Mouse (Mus musculus) midbrain, embryonic 12.5 days (tissue): ENCODE measurements around the gene Gabbr2. TPM values are rescaled to one million over a fixed set of nuclear protein-coding genes. Genes with fewer than 3 reads are reported as not detected.
A peak's percentile ranks its signal among the peaks of the same experiment; 100 is the strongest.

Experiments
- ATAC-seq: fragments of 200-750 bp; cut with Nextera tagmentation; 2 replicates; pipeline ENCODE4 v1.8.0; 2017; ENCODE audit warnings: low read depth, moderate TSS enrichment, moderate library complexity; ENCODE audit not compliant: low FRiP score
- H3K27ac ChIP-seq: fragments of 300-500 bp; sonication (generic); replicated peaks from 2 replicates; pipeline ENCODE4 v1.5.1; 2016; ENCODE audit warnings: mild to moderate bottlenecking
- H3K27me3 ChIP-seq: fragments of 300-500 bp; sonication (generic); 2 replicates; pipeline ENCODE4 v1.6.1; 2016; ENCODE audit warnings: mild to moderate bottlenecking
- H3K36me3 ChIP-seq: fragments of 300-500 bp; sonication (generic); 2 replicates; pipeline ENCODE4 v1.6.1; 2016
- H3K4me1 ChIP-seq: fragments of 300-500 bp; sonication (generic); 2 replicates; pipeline ENCODE4 v1.6.1; 2016
- H3K4me2 ChIP-seq: fragments of 300-500 bp; sonication (generic); replicated peaks from 2 replicates; pipeline ENCODE4 v1.6.1; 2016; ENCODE audit warnings: mild to moderate bottlenecking, moderate library complexity
- H3K4me3 ChIP-seq: fragments of 300-500 bp; sonication (generic); 2 replicates; pipeline ENCODE4 v1.5.1; 2016; ENCODE audit warnings: mild to moderate bottlenecking
- H3K9ac ChIP-seq: fragments of 300-500 bp; sonication (generic); replicated peaks from 2 replicates; pipeline ENCODE4 v1.6.1; 2016; ENCODE audit warnings: mild to moderate bottlenecking, moderate library complexity
- H3K9me3 ChIP-seq: fragments of 300-500 bp; sonication (generic); 2 replicates; pipeline ENCODE4 v1.6.1; 2016; ENCODE audit warnings: mild to moderate bottlenecking
- WGBS: fragments of 180-500 bp; shearing (Covaris S2); methylation state at CpG from one replicate; pipeline ENCODE4 v1.1.7; 2016; 5-methylcytosine and 5-hydroxymethylcytosine counted together
- polyA plus RNA-seq: library from polyadenylated mRNA; unstranded; fragments of >200 nt; fragmentation: Nextera tagmentation; extraction: Ambion mirVana; gene quantifications from 2 replicates; pipeline ENCODE4 v1.2.1, GENCODE M21; 2016

The Gabbr2 gene
- polyA plus RNA-seq, 1 experiment from 2014 or later: 0.69 TPM

- no peaks in the 10 kb centered on the region for H3K27me3 ChIP-seq
- H3K4me2 ChIP-seq: no peak overlapping the region
- WGBS: 84% methylated on average over 7 of the region's 7 CpGs
- peaks cover 29% of the 10 kb centered on the region for H3K4me1 ChIP-seq
- no peak overlapping the region for H3K4me3 ChIP-seq
- H3K9me3 ChIP-seq: no peaks in the 10 kb centered on the region
- ATAC-seq: no peak
- no peak overlapping the region for H3K9ac ChIP-seq
- no peak overlapping the region for H3K27ac ChIP-seq
- no peaks in the 10 kb centered on the region for H3K36me3 ChIP-seq
Measured at GRCm38 (mm10) chr4:46744583-46745155, 247.0 kb downstream of the Gabbr2 start.

GRCm38 (mm10) chr4:46742601-46743000 is 249.1 kb downstream of the Gabbr2 start:
- Histone ChIP-seq H3K9ac (no peak overlapping the region), H3K27ac (peak overlapping the region; percentile 56; the same call in 1 of the 2 replicates), H3K27me3 (no peaks in the 10 kb centered on the region), H3K4me3 (no peak overlapping the region), H3K4me1 (peaks cover 29% of the 10 kb centered on the region), H3K36me3 (no peaks in the 10 kb centered on the region), H3K4me2 (no peak overlapping the region), H3K9me3 (no peaks in the 10 kb centered on the region)
- 26% methylated on average over 2 of the region's 2 CpGs for WGBS
- 0 out of 2 replicates have a peak, but pooled peaks have one; percentile 47 for ATAC-seq

- no peak overlapping the region for H3K4me2 ChIP-seq
- H3K4me1 ChIP-seq: peaks cover 6% of the 10 kb centered on the region
- H3K27me3 ChIP-seq: no peaks in the 10 kb centered on the region; the same call in 1 of the 2 replicates
- no peak overlapping the region for H3K9ac ChIP-seq
- no peak overlapping the region for H3K4me3 ChIP-seq
- no peak for ATAC-seq
- 46% methylated on average over 9 of the region's 9 CpGs for WGBS
- no peaks in the 10 kb centered on the region for H3K36me3 ChIP-seq
- no peak overlapping the region for H3K27ac ChIP-seq
- no peaks in the 10 kb centered on the region for H3K9me3 ChIP-seq
Measured at GRCm38 (mm10) chr4:46736910-46737511, 254.7 kb downstream of the Gabbr2 start.

- Histone ChIP-seq H3K27ac (no peak overlapping the region), H3K27me3 (no peaks in the 10 kb centered on the region; the same call in 1 of the 2 replicates), H3K36me3 (no peaks in the 10 kb centered on the region), H3K9ac (no peak overlapping the region), H3K4me1 (peaks cover 14% of the 10 kb centered on the region), H3K4me3 (no peak overlapping the region), H3K9me3 (no peaks in the 10 kb centered on the region), H3K4me2 (no peak overlapping the region)
- no peak for ATAC-seq
- 69% methylated on average over 5 of the region's 5 CpGs for WGBS
Measured at GRCm38 (mm10) chr4:46734906-46735305, 256.8 kb downstream of the Gabbr2 start.

- Histone ChIP-seq H3K9ac (no peak overlapping the region), H3K4me3 (no peak overlapping the region), H3K4me1 (peaks cover 40% of the 10 kb centered on the region), H3K36me3 (no peaks in the 10 kb centered on the region), H3K4me2 (no peak overlapping the region), H3K27me3 (peaks cover 3% of the 10 kb centered on the region; the same call in 1 of the 2 replicates), H3K27ac (peak overlapping the region; percentile 79), H3K9me3 (no peaks in the 10 kb centered on the region)
- WGBS: 11% methylated on average over 8 of the region's 8 CpGs
- peak; percentile 76 for ATAC-seq
Measured at GRCm38 (mm10) chr4:46731590-46731989, 260.1 kb downstream of the Gabbr2 start.

GRCm38 (mm10) chr4:46729306-46730042 is 262.2 kb downstream of the Gabbr2 start:
- Histone ChIP-seq H3K9me3 (no peaks in the 10 kb centered on the region), H3K27ac (no peak overlapping the region), H3K4me3 (no peak overlapping the region), H3K4me2 (no peak overlapping the region), H3K4me1 (peaks cover 40% of the 10 kb centered on the region), H3K9ac (no peak overlapping the region), H3K27me3 (peaks cover 3% of the 10 kb centered on the region; the same call in 1 of the 2 replicates), H3K36me3 (no peaks in the 10 kb centered on the region)
- WGBS: 57% methylated on average over 9 of the region's 9 CpGs
- ATAC-seq: no peak

GRCm38 (mm10) chr4:46728231-46728630 is 263.4 kb downstream of the Gabbr2 start:
- Histone ChIP-seq H3K27ac (peak overlapping the region; percentile 43), H3K9me3 (no peaks in the 10 kb centered on the region), H3K4me3 (no peak overlapping the region), H3K4me2 (no peak overlapping the region), H3K27me3 (peaks cover 3% of the 10 kb centered on the region; the same call in 1 of the 2 replicates), H3K36me3 (no peaks in the 10 kb centered on the region), H3K4me1 (peaks cover 40% of the 10 kb centered on the region), H3K9ac (no peak overlapping the region)
- 21% methylated on average over 1 of the region's 1 CpGs for WGBS
- ATAC-seq: peak; percentile 46; the same call in 1 of the 2 replicates

- Histone ChIP-seq H3K27me3 (0 out of 2 replicates have a peak, but pooled peaks cover 3% of the 10 kb centered on the region), H3K27ac (no peak overlapping the region), H3K4me1 (peaks cover 40% of the 10 kb centered on the region), H3K4me2 (no peak overlapping the region), H3K9me3 (no peaks in the 10 kb centered on the region), H3K36me3 (no peaks in the 10 kb centered on the region), H3K9ac (no peak overlapping the region), H3K4me3 (no peak overlapping the region)
- 80% methylated on average over 11 of the region's 11 CpGs for WGBS
- ATAC-seq: no peak
Measured at GRCm38 (mm10) chr4:46727153-46727552, 264.5 kb downstream of the Gabbr2 start.

GRCm38 (mm10) chr4:46720821-46721557 is 270.7 kb downstream of the Gabbr2 start:
- no peaks in the 10 kb centered on the region for H3K9me3 ChIP-seq
- peaks cover 21% of the 10 kb centered on the region for H3K4me1 ChIP-seq
- H3K9ac ChIP-seq: no peak overlapping the region
- ATAC-seq: no peak
- no peak overlapping the region for H3K4me3 ChIP-seq
- H3K36me3 ChIP-seq: no peaks in the 10 kb centered on the region
- 89% methylated on average over 16 of the region's 16 CpGs for WGBS
- peaks cover 16% of the 10 kb centered on the region; the same call in 1 of the 2 replicates for H3K27me3 ChIP-seq
- no peak overlapping the region for H3K4me2 ChIP-seq
- no peak overlapping the region for H3K27ac ChIP-seq

GRCm38 (mm10) chr4:46720070-46720469 is 271.6 kb downstream of the Gabbr2 start:
- peaks cover 23% of the 10 kb centered on the region for H3K4me1 ChIP-seq
- peaks cover 16% of the 10 kb centered on the region; the same call in 1 of the 2 replicates for H3K27me3 ChIP-seq
- no peak overlapping the region for H3K9ac ChIP-seq
- no peak overlapping the region for H3K4me3 ChIP-seq
- H3K9me3 ChIP-seq: no peaks in the 10 kb centered on the region
- H3K36me3 ChIP-seq: no peaks in the 10 kb centered on the region
- no peak overlapping the region for H3K27ac ChIP-seq
- ATAC-seq: no peak
- no peak overlapping the region for H3K4me2 ChIP-seq
- 83% methylated on average over 1 of the region's 1 CpGs for whole genome bisulfite sequencing

- Histone ChIP-seq H3K4me2 (no peak overlapping the region), H3K27ac (no peak overlapping the region), H3K9ac (no peak overlapping the region), H3K36me3 (no peaks in the 10 kb centered on the region), H3K4me3 (no peak overlapping the region), H3K4me1 (peaks cover 23% of the 10 kb centered on the region), H3K27me3 (peaks cover 16% of the 10 kb centered on the region; the same call in 1 of the 2 replicates), H3K9me3 (no peaks in the 10 kb centered on the region)
- WGBS: 31% methylated on average over 7 of the region's 7 CpGs
- no peak for ATAC-seq
Measured at GRCm38 (mm10) chr4:46718624-46719023, 273.0 kb downstream of the Gabbr2 start.
